Mouse (Mus musculus): ENCODE measurements around the gene Slc34a3.

Gene Slc34a3

GRCm38 (mm10) chr2:25246183-25247072 is 12.3 kb upstream of the Slc34a3 start, which contains the start of gene AL732309.1:
Gene AL732309.1 (minus strand): TSS chr2:25246863.
- no peak for DNase-seq

- no peak for DNase-seq
These were observed 10.0 kb upstream of the Slc34a3 start for GRCm38 (mm10) chr2:25244144-25244543.

DNA sequence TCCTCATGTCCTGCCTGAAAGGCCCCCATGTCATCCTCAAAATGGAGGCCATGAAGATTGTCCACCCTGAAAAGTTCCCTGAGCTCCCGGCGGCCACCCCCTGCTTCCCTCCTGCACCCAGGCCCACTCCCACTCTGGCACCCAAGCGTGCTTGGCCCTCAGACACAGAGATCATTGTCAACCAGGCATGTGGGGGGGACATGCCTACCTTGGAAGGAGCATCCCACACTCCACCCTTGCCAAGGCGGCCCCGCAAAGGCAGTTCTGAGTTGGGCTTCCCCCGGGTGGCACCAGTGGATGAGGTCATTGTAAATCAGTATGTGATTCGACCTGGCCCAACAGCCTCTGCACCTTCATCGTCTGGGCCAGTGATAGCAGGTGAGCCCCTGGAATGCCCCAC is 9.2 kb upstream of the Slc34a3 start:
- DNase-seq = no peak

DNA sequence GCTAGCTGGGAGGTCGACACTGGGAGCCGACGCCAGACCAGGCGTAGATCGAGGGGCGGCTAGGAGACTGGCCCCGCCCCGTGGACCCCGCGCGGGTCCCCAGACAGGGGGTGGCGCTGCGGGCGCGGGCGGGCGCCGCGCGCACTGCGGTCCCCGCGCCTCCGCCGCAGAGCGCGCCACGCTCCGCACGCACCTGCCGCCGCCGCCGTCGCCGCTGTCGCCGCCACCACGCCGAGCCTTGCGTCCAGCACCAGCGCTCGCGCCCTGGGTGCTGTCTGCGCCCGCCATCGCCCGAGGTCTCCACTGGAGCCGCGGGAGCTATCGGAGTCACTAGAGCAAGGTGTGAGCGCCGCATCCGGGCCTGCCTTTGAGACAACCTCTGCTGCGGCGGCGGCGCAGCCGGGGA is 7.9 kb upstream of the Slc34a3 start, which contains the start of the genes Rnf208 and Cysrt1:
TSS of gene Rnf208 (plus strand) at position 155 of the 406 bp plus-strand sequence.
TSS of gene Cysrt1 (minus strand) at position 352 of the 406 bp plus-strand sequence.
- no peak for DNase-seq

- DNase-seq = no peak
These were observed 7.2 kb upstream of the Slc34a3 start for GRCm38 (mm10) chr2:25241438-25241775.

DNA sequence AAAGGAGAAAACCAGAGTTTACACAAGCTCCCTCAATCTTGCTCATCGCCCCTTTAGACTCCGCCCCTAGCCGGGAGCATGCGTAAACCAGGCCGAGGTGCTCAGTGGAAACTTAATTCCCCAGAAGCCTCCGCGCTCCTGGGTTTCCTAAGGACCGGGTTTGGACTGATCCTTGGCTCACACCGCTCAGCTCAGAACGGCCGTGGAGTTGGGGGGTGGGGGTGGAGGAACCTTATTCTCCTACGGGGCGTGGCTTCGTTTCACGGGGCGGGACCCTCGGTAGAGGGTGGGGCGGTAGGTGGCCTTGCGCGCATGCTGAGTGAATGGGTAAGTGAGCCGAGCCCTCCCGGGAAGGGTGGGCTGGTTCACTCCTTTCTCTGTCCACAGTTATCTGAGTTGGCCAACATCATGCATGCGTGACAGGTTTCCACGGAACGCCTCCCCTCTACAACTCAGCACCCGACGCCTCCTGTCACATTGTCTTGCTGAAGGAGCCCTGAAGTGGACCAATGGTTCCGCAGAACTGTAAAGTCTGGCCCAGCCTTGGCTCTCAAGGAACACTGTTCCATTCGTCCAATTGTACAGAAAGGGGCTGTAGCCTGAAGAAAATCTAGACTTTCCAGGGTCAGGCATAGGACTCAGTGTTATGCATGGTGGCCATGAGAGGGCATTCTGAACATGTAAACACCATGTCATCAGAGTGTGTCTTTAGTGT is 6.7 kb upstream of the Slc34a3 start:
- peak; percentile 77 to 85 for DNase-seq

DNA sequence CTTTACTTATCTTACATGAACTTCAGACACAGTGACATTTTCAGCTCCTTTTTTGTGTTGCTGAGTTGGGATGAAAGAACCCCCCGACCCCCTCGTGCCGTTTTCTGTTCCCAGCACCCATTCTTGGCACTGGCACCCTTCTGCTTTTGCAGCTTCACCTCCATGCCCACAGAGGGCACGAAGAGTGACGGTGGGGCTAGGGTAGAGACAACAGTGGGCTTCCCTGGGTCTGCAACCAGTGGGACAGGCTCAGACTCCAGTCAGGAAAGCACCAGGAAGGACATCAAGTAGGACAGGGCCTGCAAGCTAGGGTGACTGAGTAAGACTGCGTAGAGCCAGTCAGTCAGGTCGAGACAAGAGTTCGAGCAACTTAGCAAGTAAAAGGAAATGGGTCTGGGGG is 6.1 kb upstream of the Slc34a3 start:
- no peak for DNase-seq

DNA sequence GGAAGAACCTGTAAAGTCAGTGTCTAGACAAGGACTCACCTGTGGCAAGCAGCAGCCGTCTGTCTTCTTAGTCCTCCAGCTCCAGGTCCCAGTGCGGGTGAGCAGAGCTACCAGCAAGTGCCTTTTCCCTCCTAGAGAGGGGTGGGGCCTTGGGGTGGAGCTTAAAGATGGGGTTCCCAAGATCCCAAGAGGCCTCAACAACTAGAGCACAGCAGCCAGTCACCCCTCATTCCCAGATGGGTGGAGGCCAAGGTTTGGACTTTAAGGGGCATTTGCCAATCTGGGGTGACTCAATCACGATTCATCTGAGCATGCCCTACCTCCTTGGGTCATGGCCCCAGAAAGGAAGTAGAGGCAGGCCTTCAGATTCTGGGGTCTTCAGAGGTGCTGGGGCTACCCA is 5.6 kb upstream of the Slc34a3 start:
- DNase-seq = no peak

- DNase-seq = no peak
These were observed 3.9 kb upstream of the Slc34a3 start for GRCm38 (mm10) chr2:25238106-25238505.

GRCm38 (mm10) chr2:25237522-25237921 is 3.4 kb upstream of the Slc34a3 start:
- DNase-seq = peak in 1 of 2 experiments; percentile 64

DNA sequence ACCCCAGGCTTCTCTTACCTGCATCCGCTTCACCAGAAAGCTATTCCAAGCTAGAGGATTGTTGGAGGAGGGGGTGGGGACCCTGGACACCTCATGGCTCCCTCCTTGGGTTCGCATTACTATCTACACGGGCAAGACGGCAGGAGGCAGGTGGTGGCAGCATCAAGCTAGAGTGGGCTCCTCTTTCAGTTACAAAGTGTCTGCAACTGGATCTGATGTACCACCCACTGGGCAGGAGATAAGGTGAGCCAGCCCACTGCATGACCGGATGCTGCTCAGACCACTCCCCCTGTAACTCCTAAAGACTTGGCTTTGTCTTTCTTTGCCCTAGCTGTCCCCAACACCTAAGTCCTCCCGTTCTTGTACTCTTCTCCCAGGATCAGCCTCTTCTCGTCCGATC is 2.5 kb upstream of the Slc34a3 start, which contains the start of gene Rnf224:
TSS of gene Rnf224 (minus strand) at position 174 of the 400 bp plus-strand sequence.
- no peak for DNase-seq

GRCm38 (mm10) chr2:25234551-25235220 is 522 bp upstream of the Slc34a3 start:
- DNase-seq = no peak

DNA sequence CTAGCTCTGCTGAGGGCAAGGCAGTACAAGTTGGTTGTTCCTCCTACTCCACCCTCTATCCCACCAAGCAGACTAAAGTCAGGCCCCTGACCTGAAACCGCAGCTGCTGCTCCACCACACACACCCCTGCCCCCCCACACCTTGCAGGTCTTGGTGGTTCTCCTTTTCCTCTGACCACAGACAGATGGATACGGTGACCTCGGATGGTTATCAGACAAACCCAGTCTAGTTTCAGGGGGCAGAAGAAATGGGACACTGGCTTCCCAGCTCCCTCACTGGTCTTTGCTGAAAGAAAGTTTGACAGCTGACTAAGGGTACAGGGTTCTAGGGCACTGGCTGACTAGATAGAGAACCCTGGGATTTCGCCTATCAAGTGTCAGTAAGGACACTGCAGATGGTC is 743 bp downstream of the Slc34a3 start:
- DNase-seq = no peak

GRCm38 (mm10) chr2:25231038-25231437 is 3.1 kb downstream of the Slc34a3 start:
- DNase-seq = no peak

DNA sequence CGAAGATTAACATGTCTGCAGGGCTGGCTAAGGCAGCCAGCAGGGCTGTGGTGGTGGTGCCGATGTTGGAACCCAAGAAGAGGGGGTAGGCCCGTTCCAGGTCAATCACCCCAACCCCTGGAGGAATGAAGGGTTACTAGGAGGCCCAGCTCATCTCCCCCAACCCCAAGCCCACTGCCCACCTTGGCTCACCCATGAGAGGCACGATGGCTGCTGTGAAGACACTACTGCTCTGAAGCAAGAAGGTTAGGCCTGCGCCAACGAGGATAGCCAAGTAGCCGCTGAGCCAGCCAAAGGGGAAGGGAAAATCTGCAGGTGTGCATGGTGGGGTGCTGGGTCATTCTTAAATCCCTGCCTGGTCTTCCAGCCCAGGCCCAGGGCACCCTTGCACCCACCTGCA is 3.6 kb downstream of the Slc34a3 start:
- DNase-seq = no peak

DNA sequence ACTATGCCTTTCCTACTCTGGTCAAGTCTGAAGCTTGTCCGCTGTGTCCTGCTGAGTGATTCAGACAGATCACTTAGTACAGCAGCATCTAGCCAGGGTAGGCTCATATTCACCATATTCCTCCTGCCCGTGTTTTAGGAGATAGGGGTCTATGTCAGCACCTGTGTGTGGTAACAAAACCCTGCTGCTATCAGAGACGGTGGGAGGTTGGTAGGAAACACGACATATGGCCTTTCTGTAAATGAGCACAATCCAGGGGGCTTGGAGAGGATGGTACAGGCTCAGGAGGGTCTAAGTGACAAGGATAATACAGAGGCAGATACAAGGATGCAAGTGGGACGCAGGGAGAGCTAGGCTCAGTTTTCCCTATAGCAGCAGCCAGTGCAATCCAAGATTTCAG is 4.6 kb downstream of the Slc34a3 start:
- no peak for DNase-seq

- no peak for DNase-seq
These were observed 5.1 kb downstream of the Slc34a3 start for GRCm38 (mm10) chr2:25228995-25229530.

DNA sequence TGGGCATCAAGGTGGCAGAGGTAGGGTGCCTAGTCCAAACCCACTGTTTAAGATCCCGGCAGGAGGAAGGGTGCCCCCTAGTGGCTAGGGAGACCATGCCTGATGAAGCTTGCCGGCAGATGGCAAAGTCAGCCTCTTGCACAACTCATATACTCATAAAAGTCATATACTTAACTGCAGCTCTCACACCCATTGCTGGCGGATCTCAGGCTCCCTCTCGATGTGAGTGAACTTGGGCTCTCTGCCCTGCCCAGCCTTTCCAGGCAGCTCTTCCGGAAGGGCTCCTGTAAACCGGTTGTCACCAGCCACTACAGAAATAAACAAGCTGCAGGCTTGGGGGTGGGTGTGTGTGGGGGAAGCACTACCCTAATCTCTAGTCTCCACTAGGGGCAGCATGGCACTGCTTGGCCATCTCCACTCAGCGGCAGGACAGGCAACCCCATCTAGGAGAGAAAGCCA is 5.7 kb downstream of the Slc34a3 start:
- peak; percentile 93 to 96 for DNase-seq

- DNase-seq = no peak
These were observed 6.8 kb downstream of the Slc34a3 start for GRCm38 (mm10) chr2:25227406-25227805.

- DNase-seq = no peak
These were observed 7.3 kb downstream of the Slc34a3 start for GRCm38 (mm10) chr2:25226864-25227263.

DNA sequence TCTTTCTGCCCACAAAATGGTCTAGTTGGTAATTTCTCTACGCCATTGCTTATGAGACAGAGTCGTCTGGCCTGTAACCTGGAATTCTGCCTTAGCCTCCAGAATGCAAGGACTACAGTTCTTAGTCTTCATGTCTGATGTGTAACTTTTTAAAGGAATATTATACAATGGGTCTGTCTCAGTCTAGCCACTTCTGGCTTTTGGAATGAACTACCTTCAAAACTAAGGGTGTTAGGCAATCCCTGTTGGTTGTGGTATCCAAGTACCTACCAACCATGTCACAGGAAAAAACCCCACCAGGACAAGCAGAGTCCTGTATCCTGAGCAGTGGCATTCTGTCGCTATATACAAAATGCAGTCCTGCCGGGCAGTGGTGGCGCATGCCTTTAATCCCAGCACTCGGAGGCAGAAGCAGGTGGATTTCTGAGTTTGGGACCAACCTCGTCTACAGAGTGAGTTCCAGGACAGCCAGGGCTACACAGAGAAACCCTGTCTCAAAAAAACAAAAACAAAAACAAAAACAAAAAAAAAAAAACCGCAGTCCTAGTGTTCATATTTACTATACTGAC is 8.3 kb downstream of the Slc34a3 start:
- no peak for DNase-seq

Data from lung, postnatal 4 days (tissue).